Mouse (Mus musculus) myocyte (in vitro differentiated cells): ENCODE measurements around the gene Zfp472. TPM values are rescaled to one million over a fixed set of nuclear protein-coding genes. Genes with fewer than 3 reads are reported as not detected.

Experiments
- H3K27me3 ChIP-seq: one replicate; pipeline ENCODE4 v1.6.1; 2011; ENCODE audit not compliant: control insufficient read depth, insufficient read depth, insufficient read length
- H3K36me3 ChIP-seq: one replicate; pipeline ENCODE4 v1.6.1; 2011; ENCODE audit not compliant: control insufficient read depth, insufficient read depth
- H3K4me2 ChIP-seq: one replicate; pipeline ENCODE4 v1.6.1; 2011; ENCODE audit warnings: low read depth, control low read depth
- H3K4me3 ChIP-seq: one replicate; pipeline ENCODE4 v1.5.1; 2011; ENCODE audit warnings: mild to moderate bottlenecking, control low read depth, moderate library complexity
- H3K79me2 ChIP-seq: one replicate; pipeline ENCODE4 v1.6.1; 2011; ENCODE audit not compliant: control insufficient read depth, insufficient read depth
- H3ac ChIP-seq: one replicate; pipeline ENCODE4 v1.6.1; 2011; ENCODE audit not compliant: control insufficient read depth, insufficient read length
- CEBPB ChIP-seq: IDR thresholded peaks from 2 replicates; pipeline ENCODE4 v1.6.1; 2011; ENCODE audit warnings: mild to moderate bottlenecking, moderate library complexity; ENCODE audit not compliant: poor library complexity, insufficient read depth, severe bottlenecking
- E2F4 ChIP-seq: IDR thresholded peaks from one replicate; pipeline ENCODE4 v1.6.1; 2011; ENCODE audit warnings: mild to moderate bottlenecking, control low read depth, moderate library complexity; ENCODE audit not compliant: insufficient read depth
- MAX ChIP-seq: IDR thresholded peaks from one replicate; pipeline ENCODE4 v1.6.1; 2011; ENCODE audit warnings: low read depth, mild to moderate bottlenecking, control low read depth
- MYOD1 ChIP-seq, 3 experiments: IDR thresholded peaks; one replicate each; pipeline ENCODE4 v1.6.1; 2011; ENCODE audit warnings: control low read depth in 2 of 3, low read depth in 2 of 3, mild to moderate bottlenecking in 2 of 3, moderate library complexity in 1 of 3; ENCODE audit not compliant: insufficient read length in 2 of 3, control insufficient read depth in 1 of 3
- MYOG ChIP-seq, 3 experiments: IDR thresholded peaks; one replicate each; pipeline ENCODE4 v1.6.1; 2011; ENCODE audit warnings: control low read depth in 2 of 3, low read depth in 2 of 3, mild to moderate bottlenecking in 2 of 3; ENCODE audit not compliant: insufficient read length in 2 of 3, control insufficient read depth in 1 of 3, insufficient read depth in 1 of 3
- POLR2A ChIP-seq: IDR thresholded peaks from one replicate; pipeline ENCODE4 v1.6.1; 2011; ENCODE audit warnings: low read depth, mild to moderate bottlenecking, control low read depth, moderate library complexity; ENCODE audit not compliant: insufficient read length
- POLR2AphosphoS2 ChIP-seq: IDR thresholded peaks from one replicate; pipeline ENCODE4 v1.6.1; 2011; ENCODE audit warnings: low read depth, control low read depth; ENCODE audit not compliant: insufficient read length
- REST ChIP-seq: IDR thresholded peaks from one replicate; pipeline ENCODE4 v1.6.1; 2011; ENCODE audit warnings: mild to moderate bottlenecking, control low read depth, moderate library complexity; ENCODE audit not compliant: insufficient read depth, insufficient read length
- SRF ChIP-seq: IDR thresholded peaks from one replicate; pipeline ENCODE4 v1.6.1; 2011; ENCODE audit warnings: low read depth; ENCODE audit not compliant: control insufficient read depth, insufficient read length
- TCF12 ChIP-seq: IDR thresholded peaks from one replicate; pipeline ENCODE4 v1.6.1; 2011; ENCODE audit warnings: mild to moderate bottlenecking, control low read depth; ENCODE audit not compliant: poor library complexity, insufficient read depth, severe bottlenecking
- TCF3 ChIP-seq: IDR thresholded peaks from one replicate; pipeline ENCODE4 v1.6.1; 2011; ENCODE audit warnings: low read depth, control low read depth; ENCODE audit not compliant: insufficient read length
- USF1 ChIP-seq: IDR thresholded peaks from one replicate; pipeline ENCODE4 v1.6.1; 2011; ENCODE audit warnings: low read depth, mild to moderate bottlenecking, control low read depth, moderate library complexity
- polyA plus RNA-seq: library from polyadenylated mRNA; unstranded; fragments of >200 nt; fragmentation: generic; extraction: Trizol; gene quantifications from one replicate; pipeline ENCODE4 v1.2.1, GENCODE M21; 2012; ENCODE audit warnings: missing spikeins

Gene Zfp472
- 1.3 TPM for polyA plus RNA-seq

DNA sequence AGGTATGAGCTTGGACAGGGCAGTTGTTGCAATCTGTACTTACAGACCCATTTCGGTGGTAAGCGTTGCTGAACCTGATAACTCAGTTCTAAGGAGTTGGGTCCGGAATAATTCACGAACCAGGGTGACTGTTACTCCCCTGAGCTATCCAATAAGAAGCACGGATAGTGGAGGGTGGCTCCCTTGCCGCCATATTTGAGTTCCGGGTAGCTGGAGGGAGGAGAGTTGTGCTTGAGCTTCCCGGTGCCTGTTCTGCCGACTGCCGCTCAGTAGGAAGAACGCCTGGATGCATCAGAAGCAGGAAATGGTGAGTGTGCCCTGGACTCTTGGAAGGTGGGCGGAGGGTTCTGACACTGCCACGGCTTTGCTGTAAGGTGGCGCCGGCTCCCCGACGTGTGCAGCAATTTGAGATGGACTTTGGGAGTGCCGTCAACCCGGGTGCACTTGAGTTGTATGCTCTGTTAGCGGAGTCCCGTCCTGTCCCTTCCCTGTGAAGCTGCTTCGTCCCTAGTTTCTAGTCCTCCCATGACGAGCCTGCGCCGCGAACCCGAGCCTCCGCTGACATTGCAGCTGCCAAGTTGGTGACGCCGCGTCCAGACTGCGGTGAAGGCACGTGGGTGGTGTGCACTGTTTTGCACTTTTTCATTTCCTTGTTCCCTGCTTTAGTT, at the start of gene Zfp472:
Gene Zfp472 (plus strand): TSS at position 192 of the 668 bp plus-strand sequence.
- H3ac ChIP-seq: peak within 1 kb of the TSS; percentile 8

DNA sequence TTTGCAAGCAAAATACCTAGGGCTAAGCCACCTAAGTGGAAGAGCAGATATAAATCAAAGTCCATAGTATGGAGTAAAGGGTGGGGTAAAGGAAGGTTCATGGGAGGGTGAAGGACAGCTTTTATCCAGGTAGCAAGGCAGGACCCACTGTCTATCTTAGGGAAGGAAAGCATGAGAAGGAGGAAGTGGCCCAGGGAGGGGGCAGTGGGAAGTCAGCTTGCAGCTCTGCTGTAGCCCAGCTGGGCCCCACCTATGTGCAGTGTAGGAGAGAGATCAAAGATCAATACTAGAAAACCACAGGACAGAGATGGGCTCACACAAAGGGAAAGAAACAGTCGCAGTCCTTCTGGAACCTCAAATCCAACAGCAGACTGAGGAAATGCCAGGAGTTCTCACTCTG, 49.5 kb upstream of the Zfp472 start:
- H3K4me3 ChIP-seq: no peak overlapping the region
- H3ac ChIP-seq: no peak overlapping the region
- no peaks in the 10 kb centered on the region for H3K79me2 ChIP-seq
- no peak for TF ChIP-seq POLR2AphosphoS2
- no peak for TF ChIP-seq TCF12
- no peak for TF ChIP-seq SRF
- no peak for TF ChIP-seq MYOG (IDR thresholded peaks at IDR 0.05; ENCODE audit: control insufficient read depth in 1 of 3, insufficient read depth in 1 of 3, insufficient read length in 2 of 3, low read depth in 2 of 3)
- TF ChIP-seq CEBPB: no peak
- no peak for TF ChIP-seq USF1
- TF ChIP-seq MYOD1 (IDR thresholded peaks at IDR 0.05; ENCODE audit: control insufficient read depth in 1 of 3, insufficient read length in 2 of 3, low read depth in 2 of 3): no peak
- no peak for TF ChIP-seq POLR2A
- H3K27me3 ChIP-seq: peaks cover 8% of the 10 kb centered on the region
- no peak overlapping the region for H3K4me2 ChIP-seq
- H3K36me3 ChIP-seq: no peaks in the 10 kb centered on the region

More for the DNA sequence above, at the start of gene Zfp472:
- H3K79me2 ChIP-seq: peaks cover 32% of the 10 kb centered on the region
- no peaks in the 10 kb centered on the region for H3K27me3 ChIP-seq
- peak within 1 kb of the TSS; percentile 73 for H3K4me3 ChIP-seq
- H3K36me3 ChIP-seq: no peaks in the 10 kb centered on the region
- peak in 1 of 3 experiments; percentile 73 for TF ChIP-seq MYOD1 (IDR thresholded peaks at IDR 0.05; ENCODE audit: control insufficient read depth in 1 of 3, insufficient read length in 2 of 3, low read depth in 2 of 3)
- no peak for TF ChIP-seq TCF12
- TF ChIP-seq CEBPB: no peak
- no peak for TF ChIP-seq TCF3
- peak; percentile 2 for TF ChIP-seq USF1
- TF ChIP-seq MYOG (IDR thresholded peaks at IDR 0.05; ENCODE audit: control insufficient read depth in 1 of 3, insufficient read depth in 1 of 3, insufficient read length in 2 of 3, low read depth in 2 of 3): peak in 2 of 3 experiments; percentile 27 to 56
- no peak for TF ChIP-seq POLR2AphosphoS2
- no peak for TF ChIP-seq REST
- TF ChIP-seq MAX: no peak
- TF ChIP-seq E2F4: peak; percentile 93
- TF ChIP-seq POLR2A: peak; percentile 17
- peak within 1 kb of the TSS; percentile 96 for H3K4me2 ChIP-seq

GRCm38 (mm10) chr17:32917131-32917530, 48.5 kb upstream of the Zfp472 start, which contains the start of gene Cyp4f14:
TSS of gene Cyp4f14 (minus strand) at chr17:32917342.
- TF ChIP-seq POLR2AphosphoS2 (no peak), MYOD1 (IDR thresholded peaks at IDR 0.05; ENCODE audit: control insufficient read depth in 1 of 3, insufficient read length in 2 of 3, low read depth in 2 of 3) (no peak), USF1 (no peak), CEBPB (no peak)
- Histone ChIP-seq H3K79me2 (no peaks in the 10 kb centered on the region), H3K4me3 (no peak within 1 kb of the TSS), H3K4me2 (no peak within 1 kb of the TSS), H3K36me3 (no peaks in the 10 kb centered on the region), H3ac (no peak within 1 kb of the TSS), H3K27me3 (peaks cover under 1% of the 10 kb centered on the region)

GRCm38 (mm10) chr17:32919123-32919522, 46.5 kb upstream of the Zfp472 start:
- H3K36me3 ChIP-seq: no peaks in the 10 kb centered on the region
- no peak overlapping the region for H3ac ChIP-seq
- no peaks in the 10 kb centered on the region for H3K27me3 ChIP-seq
- H3K4me2 ChIP-seq: no peak overlapping the region
- no peaks in the 10 kb centered on the region for H3K79me2 ChIP-seq
- no peak for TF ChIP-seq MAX
- no peak for TF ChIP-seq TCF3
- TF ChIP-seq CEBPB: no peak
- no peak for TF ChIP-seq POLR2AphosphoS2
- no peak for TF ChIP-seq SRF
- no peak for TF ChIP-seq USF1
- no peak for TF ChIP-seq TCF12
- TF ChIP-seq MYOG (IDR thresholded peaks at IDR 0.05; ENCODE audit: control insufficient read depth in 1 of 3, insufficient read depth in 1 of 3, insufficient read length in 2 of 3, low read depth in 2 of 3): no peak
- TF ChIP-seq POLR2A: no peak
- TF ChIP-seq REST: no peak
- no peak for TF ChIP-seq MYOD1 (IDR thresholded peaks at IDR 0.05; ENCODE audit: control insufficient read depth in 1 of 3, insufficient read length in 2 of 3, low read depth in 2 of 3)
- no peak for TF ChIP-seq E2F4
- H3K4me3 ChIP-seq: no peak overlapping the region

GRCm38 (mm10) chr17:32923681-32924080, 41.9 kb upstream of the Zfp472 start:
- Histone ChIP-seq H3K36me3 (no peaks in the 10 kb centered on the region), H3K4me3 (no peak overlapping the region), H3ac (no peak overlapping the region), H3K79me2 (no peaks in the 10 kb centered on the region), H3K4me2 (no peak overlapping the region), H3K27me3 (no peaks in the 10 kb centered on the region)
- TF ChIP-seq MYOG (IDR thresholded peaks at IDR 0.05; ENCODE audit: control insufficient read depth in 1 of 3, insufficient read depth in 1 of 3, insufficient read length in 2 of 3, low read depth in 2 of 3) (no peak), POLR2A (no peak), MAX (no peak)
